10 mouse cellular contexts compared by ENCODE assay signal in the genomic region with DNA sequence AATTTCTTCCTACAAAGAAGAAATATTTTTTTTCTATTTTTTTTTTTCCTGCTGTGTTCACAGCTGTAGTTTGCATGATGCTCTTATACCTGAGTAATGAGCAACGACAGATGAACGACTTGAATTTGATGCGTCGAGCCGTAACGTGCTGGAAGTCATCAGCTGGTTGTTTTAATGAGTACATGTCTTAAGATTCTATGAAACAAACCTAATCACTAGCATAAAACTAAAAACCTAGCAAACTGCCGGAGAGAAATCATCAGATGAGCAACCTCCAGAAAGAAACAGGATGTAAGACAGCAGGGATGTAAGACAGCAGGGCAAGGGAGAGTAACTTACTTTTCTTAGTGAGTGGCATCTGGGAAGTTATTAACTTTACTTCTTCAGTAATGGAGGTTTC. TPM values are rescaled to one million over a fixed set of nuclear protein-coding genes. Genes with fewer than 3 reads are reported as not detected.
A peak's percentile ranks its signal among the peaks of the same experiment; 100 is the strongest.
DNase-seq lines count a peak whose midpoint lies in the region; ATAC-seq lines count a peak whose summit lies in the region.
"Had no signal": no experiment of that assay in that cellular context is flagged by ENCODE, and none has a peak within 500 bp of the region (broad histone marks: within the 10 kb centered on the region; RNA-seq: fewer than 3 reads in every experiment).

No protein-coding gene starts in this region.

- no peak for DNase-seq in kidney, adult 8-10 months
- no peak for DNase-seq in layer of hippocampus, postnatal 10 days (ENCODE audit: low spot score in 2 of 2)
- no peak for DNase-seq in ovary, postnatal 36 days (ENCODE audit: low spot score)
- no peak for DNase-seq in thymus, adult 18-20 months
- DNase-seq: gastrocnemius, postnatal 25 days; spleen, adult 18-20 months had no signal

- H3K27ac ChIP-seq in kidney, embryonic 16.5 days (ENCODE audit: low read length), result no peak overlapping the region
- H3K27ac ChIP-seq in embryonic facial prominence, embryonic 12.5 days, result no peak overlapping the region
- H3K27ac ChIP-seq in midbrain, embryonic 16.5 days (ENCODE audit: low read length), result no peak overlapping the region

- H3K4me3 ChIP-seq in kidney, embryonic 16.5 days (ENCODE audit: low read length), result peak overlapping the region; percentile 89
- peak overlapping the region; percentile 75 for H3K4me3 ChIP-seq in embryonic facial prominence, embryonic 12.5 days
- no peak overlapping the region for H3K4me3 ChIP-seq in midbrain, embryonic 16.5 days (ENCODE audit: low read depth, low read length)

- no peak for ATAC-seq in kidney, embryonic 16.5 days (ENCODE audit: low FRiP score, low TSS enrichment)
- ATAC-seq in embryonic facial prominence, embryonic 12.5 days (ENCODE audit: insufficient number of reproducible peaks, insufficient read depth, low FRiP score, low TSS enrichment), result no peak
- peak; percentile 27 for ATAC-seq in inflammation-experienced regulatory T-cells, adult 6 months
- no peak for ATAC-seq in midbrain, embryonic 16.5 days

- no peak overlapping the region for H3K9ac ChIP-seq in kidney, embryonic 16.5 days (replicated peaks; ENCODE audit: low read length)
- no peak overlapping the region for H3K9ac ChIP-seq in embryonic facial prominence, embryonic 12.5 days
- no peak overlapping the region for H3K9ac ChIP-seq in midbrain, embryonic 16.5 days (ENCODE audit: low read depth, low read length)

- H3K36me3 ChIP-seq in kidney, embryonic 16.5 days (ENCODE audit: insufficient read depth, low read length), result no peaks in the 10 kb centered on the region
- H3K36me3 ChIP-seq in embryonic facial prominence, embryonic 12.5 days, result no peaks in the 10 kb centered on the region
- H3K36me3 ChIP-seq in midbrain, embryonic 16.5 days (ENCODE audit: control insufficient read depth, insufficient read depth, low read length), result no peaks in the 10 kb centered on the region

- peaks cover 39% of the 10 kb centered on the region for H3K4me1 ChIP-seq in kidney, embryonic 16.5 days (ENCODE audit: insufficient read depth, low read length)
- H3K4me1 ChIP-seq in embryonic facial prominence, embryonic 12.5 days, result peaks cover 5% of the 10 kb centered on the region; the same call in 1 of the 2 replicates
- peaks cover 10% of the 10 kb centered on the region for H3K4me1 ChIP-seq in midbrain, embryonic 16.5 days (ENCODE audit: control insufficient read depth, insufficient read depth, low read length)

- H3K9me3 ChIP-seq in kidney, embryonic 16.5 days (ENCODE audit: low read length), result peaks cover 3% of the 10 kb centered on the region
- H3K9me3 ChIP-seq in embryonic facial prominence, embryonic 12.5 days, result no peaks in the 10 kb centered on the region
- H3K9me3 ChIP-seq in midbrain, embryonic 16.5 days (replicated peaks; ENCODE audit: control insufficient read depth, low read length, poor library complexity, severe bottlenecking), result no peaks in the 10 kb centered on the region

- WGBS in kidney, embryonic 16.5 days, result 65% methylated on average over 7 of the region's 7 CpGs
- WGBS in embryonic facial prominence, embryonic 12.5 days, result 74% methylated on average over 7 of the region's 7 CpGs
- 85% methylated on average over 7 of the region's 7 CpGs for WGBS in midbrain, embryonic 16.5 days

- peak overlapping the region; percentile 55 for H3K4me2 ChIP-seq in kidney, embryonic 16.5 days (replicated peaks; ENCODE audit: low read depth, low read length)
- peak overlapping the region; percentile 55 for H3K4me2 ChIP-seq in embryonic facial prominence, embryonic 12.5 days (replicated peaks)
- peak overlapping the region; percentile 57 for H3K4me2 ChIP-seq in midbrain, embryonic 16.5 days (ENCODE audit: low read length)

- H3K27me3 ChIP-seq in kidney, embryonic 16.5 days (ENCODE audit: insufficient read depth, low read length), result no peaks in the 10 kb centered on the region
- no peaks in the 10 kb centered on the region for H3K27me3 ChIP-seq in embryonic facial prominence, embryonic 12.5 days
- H3K27me3 ChIP-seq in midbrain, embryonic 16.5 days (ENCODE audit: control insufficient read depth, insufficient read depth, low read depth, low read length), result no peaks in the 10 kb centered on the region

RNA-seq across cellular contexts. Expression of a gene that starts 1.4 kb away (rescaled TPM):
- polyA plus RNA-seq in kidney, embryonic 16.5 days (2015; fragmentation: Nextera tagmentation; extraction: Ambion mirVana), result 59.1 and 62.0 TPM in 2 replicates
- 45.4 and 49.3 TPM in 2 replicates for polyA plus RNA-seq in embryonic facial prominence, embryonic 12.5 days (2016; fragmentation: Nextera tagmentation; extraction: Ambion mirVana)
- 100 to 1,000 TPM in 2 of 3 experiments, 10 to 100 TPM in 1; 87.6 to 140 (median 107) TPM for polyA plus RNA-seq in inflammation-experienced regulatory T-cells, adult 6 months (2017; shearing (Covaris generic))
- polyA plus RNA-seq in midbrain, embryonic 16.5 days (2015; fragmentation: Nextera tagmentation; extraction: Ambion mirVana), result 91.5 and 105 TPM in 2 replicates
- total RNA-seq in layer of hippocampus, postnatal 10 days (2021), result 10 to 100 TPM; 97.9 to 99.2 TPM
